Mouse (Mus musculus) hindbrain, embryonic 13.5 days (tissue): ENCODE results near the gene Ppard. TPM values are rescaled to one million over a fixed set of nuclear protein-coding genes. Genes with fewer than 3 reads are reported as not detected.
"Not testable (repeated sequence)": the region's sequence is repeated elsewhere in the genome, so short reads cannot be mapped to it uniquely, and the experiment has no call there.

Experiments used
- ATAC-seq: fragments of 200-750 bp; cut with Nextera tagmentation; 2 replicates; pipeline ENCODE4 v1.8.0; 2017; ENCODE audit warnings: moderate TSS enrichment; ENCODE audit not compliant: low FRiP score
- H3K27ac ChIP-seq: fragments of 300-500 bp; sonication (generic); 2 replicates; pipeline ENCODE4 v1.5.1; 2015; ENCODE audit warnings: inconsistent platforms, mild to moderate bottlenecking, moderate library complexity
- H3K27me3 ChIP-seq: fragments of 300-500 bp; sonication (generic); 2 replicates; pipeline ENCODE4 v1.6.1; 2015; ENCODE audit warnings: mild to moderate bottlenecking, inconsistent platforms
- H3K36me3 ChIP-seq: fragments of 300-500 bp; sonication (generic); 2 replicates; pipeline ENCODE4 v1.6.1; 2015; ENCODE audit warnings: mild to moderate bottlenecking, inconsistent platforms
- H3K4me1 ChIP-seq: fragments of 300-500 bp; sonication (generic); replicated peaks from 2 replicates; pipeline ENCODE4 v1.6.1; 2015; ENCODE audit warnings: inconsistent platforms
- H3K4me2 ChIP-seq: fragments of 300-500 bp; sonication (generic); 2 replicates; pipeline ENCODE4 v1.6.1; 2015; ENCODE audit warnings: inconsistent platforms, mild to moderate bottlenecking, moderate library complexity
- H3K4me3 ChIP-seq: fragments of 300-500 bp; sonication (generic); 2 replicates; pipeline ENCODE4 v1.5.1; 2015; ENCODE audit warnings: mild to moderate bottlenecking, inconsistent platforms
- H3K9ac ChIP-seq: fragments of 300-500 bp; sonication (generic); 2 replicates; pipeline ENCODE4 v1.6.1; 2015; ENCODE audit warnings: mild to moderate bottlenecking, inconsistent platforms
- H3K9me3 ChIP-seq: fragments of 300-500 bp; sonication (generic); 2 replicates; pipeline ENCODE4 v1.6.1; 2016; ENCODE audit warnings: inconsistent platforms
- WGBS: fragments of 180-500 bp; shearing (Covaris S2); methylation state at CpG from one replicate; pipeline ENCODE4 v1.1.7; 2015; 5-methylcytosine and 5-hydroxymethylcytosine counted together
- polyA plus RNA-seq: library from polyadenylated mRNA; unstranded; fragments of >200 nt; fragmentation: Nextera tagmentation; extraction: Ambion mirVana; gene quantifications from 2 replicates; pipeline ENCODE4 v1.2.1, GENCODE M21; 2015

Gene Ppard
- polyA plus RNA-seq, 1 experiment from 2014 or later, result 2.1 TPM

DNA sequence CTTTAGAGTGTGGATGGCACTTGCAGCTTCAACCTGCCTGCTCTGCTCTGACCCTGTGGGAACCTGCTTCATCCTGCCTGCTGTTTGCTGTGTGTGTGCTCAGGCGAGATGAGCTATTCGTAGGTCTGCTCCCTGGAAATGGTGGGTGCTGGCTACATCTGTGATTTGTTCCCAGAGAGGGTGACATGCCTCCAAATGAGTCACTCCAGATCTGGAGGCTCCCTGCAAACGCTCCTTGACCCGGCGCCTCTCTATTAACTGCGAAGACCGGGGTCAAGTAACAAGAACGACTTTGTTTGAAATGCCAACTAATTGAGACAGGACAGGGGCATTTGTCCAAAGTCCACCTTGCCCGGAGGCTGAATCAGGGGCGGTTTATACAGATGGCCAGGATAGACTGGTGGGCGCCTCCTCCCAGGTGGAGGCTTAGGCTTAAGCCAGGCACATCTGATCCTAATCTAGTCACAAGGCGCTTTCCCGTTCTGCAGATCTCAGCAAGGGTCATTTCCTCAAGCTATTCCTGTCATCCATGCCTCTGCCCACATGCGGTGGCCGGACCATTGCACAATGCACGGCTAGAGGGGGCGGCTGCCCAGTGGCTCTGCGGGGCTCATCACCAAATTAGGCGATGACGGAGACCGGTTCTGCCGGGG lies 95.3 kb downstream of the Ppard start:
- H3K4me3 ChIP-seq, result peak overlapping the region; percentile 90
- H3K9me3 ChIP-seq, result no peaks in the 10 kb centered on the region
- 15% methylated on average over 22 of the region's 22 CpGs for whole genome bisulfite sequencing
- no peaks in the 10 kb centered on the region for H3K27me3 ChIP-seq
- ATAC-seq, result peak; percentile 61
- peak overlapping the region; percentile 79 for H3K9ac ChIP-seq
- peaks cover 50% of the 10 kb centered on the region for H3K36me3 ChIP-seq
- peaks cover 30% of the 10 kb centered on the region for H3K4me1 ChIP-seq
- peak overlapping the region; percentile 97 for H3K4me2 ChIP-seq
- peak overlapping the region; percentile 96 for H3K27ac ChIP-seq

DNA sequence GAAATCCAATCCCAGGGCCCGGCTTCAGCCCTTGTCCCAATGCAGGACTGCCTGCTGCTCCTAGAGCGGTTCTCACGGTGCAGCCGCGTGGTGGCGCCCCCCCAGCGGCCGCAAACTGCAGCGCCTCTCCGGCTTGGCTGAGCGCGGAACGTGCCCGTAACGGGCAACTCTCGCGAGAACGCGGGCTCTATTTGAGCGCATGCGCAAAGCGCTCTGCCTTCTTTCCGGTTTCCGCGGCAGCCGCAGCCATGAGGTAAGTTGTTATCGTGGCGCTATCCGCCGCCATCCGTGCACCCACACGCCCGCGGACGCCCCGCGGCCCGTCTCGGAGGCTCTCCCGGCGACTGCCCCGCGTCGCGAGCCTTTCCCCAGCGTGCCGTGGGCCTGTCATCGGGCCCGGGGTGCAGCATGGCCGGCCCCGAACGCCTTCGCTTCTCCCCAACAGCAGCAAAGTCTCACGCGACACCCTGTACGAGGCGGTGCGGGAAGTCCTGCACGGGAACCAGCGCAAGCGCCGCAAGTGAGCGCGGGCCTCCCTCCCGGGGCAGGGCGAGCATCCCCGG lies 95.9 kb downstream of the Ppard start, which contains the start of gene Rpl10a:
TSS of gene Rpl10a (plus strand) at position 106 of the 563 bp plus-strand sequence.
- Histone ChIP-seq H3K27me3 (no peaks in the 10 kb centered on the region), H3K4me3 (peak within 1 kb of the TSS; percentile 90), H3K4me1 (peaks cover 35% of the 10 kb centered on the region), H3K36me3 (peaks cover 52% of the 10 kb centered on the region), H3K9me3 (no peaks in the 10 kb centered on the region), H3K27ac (peak within 1 kb of the TSS; percentile 96), H3K4me2 (peak within 1 kb of the TSS; percentile 97), H3K9ac (peak within 1 kb of the TSS; percentile 100)
- ATAC-seq, result peak; percentile 90
- under 1% methylated on average over 63 of the region's 67 CpGs for WGBS

DNA sequence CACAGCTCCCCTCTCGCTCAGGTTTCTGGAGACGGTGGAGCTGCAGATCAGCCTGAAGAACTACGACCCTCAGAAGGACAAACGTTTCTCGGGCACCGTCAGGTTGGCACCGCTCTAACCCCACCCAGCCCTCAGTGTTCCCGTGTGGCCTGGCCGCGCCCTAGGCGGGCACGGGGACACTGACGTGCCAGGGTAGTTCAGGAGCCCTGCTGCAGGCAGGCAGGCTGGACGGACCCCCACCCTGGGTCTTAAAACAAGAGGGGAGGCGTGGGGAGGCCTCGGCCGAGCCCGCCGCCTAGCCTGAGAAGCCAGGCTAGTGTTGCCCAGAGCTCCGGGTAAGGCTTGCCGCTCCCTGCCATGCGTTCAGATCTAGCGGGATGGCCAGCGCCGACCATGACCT lies 96.4 kb downstream of the Ppard start:
- Histone ChIP-seq H3K4me3 (peak overlapping the region; percentile 90), H3K4me2 (peak overlapping the region; percentile 97), H3K9me3 (no peaks in the 10 kb centered on the region), H3K27ac (peak overlapping the region; percentile 96), H3K27me3 (no peaks in the 10 kb centered on the region), H3K36me3 (peaks cover 49% of the 10 kb centered on the region), H3K4me1 (peaks cover 36% of the 10 kb centered on the region), H3K9ac (peak overlapping the region; percentile 100)
- peak; percentile 47; the same call in 1 of the 2 replicates for ATAC-seq
- under 1% methylated on average over 24 of the region's 25 CpGs for WGBS

DNA sequence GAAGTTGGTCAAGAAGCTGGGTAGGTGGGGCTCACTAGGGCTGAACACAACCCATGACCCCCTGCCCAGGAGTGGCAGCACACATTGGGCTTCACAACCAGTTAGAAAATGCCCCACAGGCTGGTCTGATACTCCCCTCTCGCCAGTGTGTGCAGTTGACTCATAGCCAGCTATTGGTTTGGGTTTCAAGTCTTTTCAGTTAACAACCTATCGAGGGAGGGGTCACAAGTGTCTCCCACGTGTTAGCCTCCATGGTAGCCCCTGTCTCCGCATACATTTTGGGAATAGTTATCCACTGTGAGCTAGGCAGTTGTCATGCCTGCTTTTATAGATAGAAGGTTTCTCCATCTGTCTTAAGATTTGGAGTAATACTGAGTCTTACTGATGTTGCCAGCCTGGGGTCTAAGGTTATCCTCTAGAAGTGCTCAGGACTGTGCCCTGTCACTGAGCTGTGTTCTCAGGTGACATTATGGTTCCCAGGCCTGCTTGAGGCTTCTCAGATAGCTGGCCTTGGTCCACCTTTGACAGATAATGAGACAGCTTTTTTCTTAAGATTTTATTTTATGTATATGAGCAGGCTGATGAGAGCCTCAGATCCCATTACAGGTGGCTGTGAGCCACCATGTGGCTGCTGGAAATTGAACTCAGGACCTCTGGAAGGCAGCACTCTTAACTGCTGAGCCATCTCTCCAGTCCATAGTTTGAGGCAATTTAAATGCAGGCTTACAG lies 97.2 kb downstream of the Ppard start:
- Histone ChIP-seq H3K36me3 (peaks cover 42% of the 10 kb centered on the region), H3K4me3 (peak overlapping the region; percentile 90), H3K9ac (peak overlapping the region; percentile 100), H3K27ac (no peak overlapping the region), H3K27me3 (no peaks in the 10 kb centered on the region), H3K4me1 (peaks cover 36% of the 10 kb centered on the region), H3K9me3 (no peaks in the 10 kb centered on the region), H3K4me2 (peak overlapping the region; percentile 97)
- 7% methylated on average over 4 of the region's 4 CpGs for WGBS
- ATAC-seq, result no peak

DNA sequence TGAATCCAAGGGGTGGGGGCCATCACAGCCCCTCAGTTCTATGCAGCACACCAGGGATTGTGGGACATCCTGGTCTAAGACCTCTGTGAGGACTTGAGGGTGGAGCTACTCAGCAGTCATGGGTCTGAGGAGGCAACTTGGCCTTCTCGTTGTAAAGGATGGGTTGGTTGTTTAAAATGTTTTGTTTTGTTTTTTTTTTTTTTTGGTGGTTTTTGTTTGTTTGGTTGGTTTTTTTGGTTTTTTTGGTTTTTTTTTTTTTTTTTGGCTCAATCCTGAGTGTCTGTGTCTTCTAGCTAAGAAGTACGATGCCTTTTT lies 97.7 kb downstream of the Ppard start:
- H3K9ac ChIP-seq, result peak overlapping the region; percentile 100
- peaks cover 36% of the 10 kb centered on the region for H3K4me1 ChIP-seq
- no peak for ATAC-seq
- no peaks in the 10 kb centered on the region for H3K9me3 ChIP-seq
- peak overlapping the region; percentile 90 for H3K4me3 ChIP-seq
- H3K27ac ChIP-seq, result no peak overlapping the region
- peaks cover 38% of the 10 kb centered on the region for H3K36me3 ChIP-seq
- H3K27me3 ChIP-seq, result no peaks in the 10 kb centered on the region
- WGBS, result 61% methylated on average over 2 of the region's 2 CpGs
- peak overlapping the region; percentile 97 for H3K4me2 ChIP-seq

DNA sequence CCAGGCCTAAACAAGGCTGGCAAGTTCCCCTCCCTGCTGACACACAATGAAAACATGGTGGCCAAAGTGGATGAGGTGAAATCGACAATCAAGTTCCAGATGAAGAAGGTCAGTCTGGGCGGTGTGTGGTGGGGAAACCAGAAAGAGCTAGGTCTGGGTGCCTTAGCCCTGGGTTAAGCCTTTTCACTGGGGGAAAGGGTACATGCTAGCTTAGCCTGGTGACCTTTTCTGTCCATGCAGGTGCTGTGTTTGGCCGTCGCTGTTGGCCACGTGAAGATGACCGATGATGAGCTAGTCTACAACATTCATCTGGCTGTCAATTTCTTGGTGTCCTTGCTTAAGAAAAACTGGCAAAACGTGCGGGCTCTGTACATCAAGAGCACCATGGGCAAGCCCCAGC lies 98.1 kb downstream of the Ppard start:
- Histone ChIP-seq H3K36me3 (peaks cover 36% of the 10 kb centered on the region), H3K4me1 (peaks cover 36% of the 10 kb centered on the region)
- not testable (repeated sequence) for H3K27ac ChIP-seq, H3K4me2 ChIP-seq, H3K9ac ChIP-seq, H3K27me3 ChIP-seq, H3K9me3 ChIP-seq, H3K4me3 ChIP-seq, ATAC-seq
- 75% methylated on average over 8 of the region's 8 CpGs for WGBS

DNA sequence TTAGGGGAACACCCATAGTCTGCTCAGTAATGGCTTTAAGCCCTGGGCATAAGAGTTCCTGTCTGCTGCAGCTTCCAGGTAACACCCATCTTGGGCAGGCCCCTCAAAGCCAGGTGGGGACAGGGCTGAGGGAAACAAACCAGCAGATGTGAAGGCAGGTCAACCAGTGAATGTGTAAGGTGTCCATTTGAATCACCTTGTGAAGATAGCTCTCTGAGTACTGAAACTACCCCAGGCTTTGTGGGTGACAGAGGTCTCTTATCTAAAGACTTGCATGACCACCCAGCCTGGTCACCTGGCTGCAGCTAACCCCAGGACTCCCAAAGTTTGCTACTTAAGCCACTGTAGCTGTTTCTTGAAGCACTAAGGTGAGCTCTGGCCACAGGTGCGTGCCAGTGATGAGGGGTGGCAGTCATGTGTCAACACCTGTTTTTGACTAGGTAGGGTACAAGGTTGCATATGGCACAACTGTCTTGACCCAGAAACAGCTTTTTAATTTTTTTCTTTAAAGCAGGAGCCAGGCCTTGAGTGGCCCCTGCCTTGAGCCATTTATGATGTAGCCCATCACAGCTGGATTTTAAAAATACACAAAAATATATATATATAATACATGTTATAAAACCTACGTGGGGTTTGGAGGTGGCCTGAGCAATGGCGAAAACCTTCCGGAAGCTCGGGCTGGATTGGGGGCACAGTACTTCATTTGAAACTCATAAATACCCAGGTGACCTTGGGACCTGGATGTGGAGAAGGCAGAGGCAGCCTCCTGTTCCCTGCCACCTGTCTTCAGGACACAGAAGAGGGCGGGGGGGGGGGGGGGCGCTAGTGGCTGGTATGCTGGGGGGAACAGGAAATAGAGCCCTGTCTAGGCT lies 99.0 kb downstream of the Ppard start:
- Histone ChIP-seq H3K4me3 (no peak overlapping the region), H3K27ac (no peak overlapping the region), H3K4me2 (no peak overlapping the region), H3K36me3 (peaks cover 31% of the 10 kb centered on the region), H3K9ac (no peak overlapping the region), H3K27me3 (no peaks in the 10 kb centered on the region), H3K4me1 (peaks cover 36% of the 10 kb centered on the region), H3K9me3 (no peaks in the 10 kb centered on the region)
- 42% methylated on average over 6 of the region's 7 CpGs for WGBS
- no peak for ATAC-seq

DNA sequence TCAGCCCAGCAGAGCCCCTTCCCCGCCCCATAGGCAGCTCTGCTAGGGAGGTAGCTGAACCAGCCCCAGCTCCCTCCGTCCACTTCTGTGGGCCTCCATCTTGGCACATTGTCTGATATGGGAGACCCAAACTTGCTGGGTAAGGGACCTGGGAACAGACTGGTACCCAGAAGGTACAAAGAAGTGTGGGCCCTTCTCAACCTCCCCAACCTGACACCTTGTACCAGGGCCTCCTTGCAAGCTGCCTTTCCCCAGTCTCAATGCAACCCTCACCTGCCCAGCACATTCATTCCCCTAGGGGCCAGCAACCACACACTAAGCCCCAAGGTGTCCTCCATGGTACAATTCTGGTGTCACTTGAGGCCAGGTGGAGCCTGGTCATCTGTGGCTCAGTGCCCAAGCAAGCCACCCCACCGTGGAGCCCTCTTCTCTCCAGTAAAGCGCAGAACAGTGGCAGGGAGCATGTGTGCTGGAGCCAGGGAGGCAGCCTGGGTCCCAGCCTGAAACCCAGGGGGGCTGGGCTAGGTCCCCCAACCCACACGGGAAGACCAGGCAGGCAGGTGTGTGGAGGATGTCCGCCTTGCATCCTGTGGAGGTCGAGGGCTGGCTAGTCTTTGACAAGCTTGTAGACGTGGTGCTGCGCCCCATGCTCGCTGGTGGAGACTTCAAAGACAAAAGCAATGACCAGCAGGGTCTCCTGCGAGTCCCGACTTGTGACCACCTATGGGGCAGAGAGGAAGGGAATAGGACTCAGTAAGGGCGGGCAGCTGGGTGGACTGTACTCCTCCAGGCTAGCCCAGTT lies 99.8 kb downstream of the Ppard start:
- Histone ChIP-seq H3K9me3 (no peaks in the 10 kb centered on the region), H3K36me3 (peaks cover 31% of the 10 kb centered on the region), H3K27me3 (no peaks in the 10 kb centered on the region), H3K4me2 (no peak overlapping the region), H3K9ac (peak overlapping the region; percentile 13; the same call in 1 of the 2 replicates), H3K4me1 (peaks cover 36% of the 10 kb centered on the region), H3K4me3 (no peak overlapping the region), H3K27ac (no peak overlapping the region)
- no peak for ATAC-seq
- 43% methylated on average over 12 of the region's 13 CpGs for whole genome bisulfite sequencing

DNA sequence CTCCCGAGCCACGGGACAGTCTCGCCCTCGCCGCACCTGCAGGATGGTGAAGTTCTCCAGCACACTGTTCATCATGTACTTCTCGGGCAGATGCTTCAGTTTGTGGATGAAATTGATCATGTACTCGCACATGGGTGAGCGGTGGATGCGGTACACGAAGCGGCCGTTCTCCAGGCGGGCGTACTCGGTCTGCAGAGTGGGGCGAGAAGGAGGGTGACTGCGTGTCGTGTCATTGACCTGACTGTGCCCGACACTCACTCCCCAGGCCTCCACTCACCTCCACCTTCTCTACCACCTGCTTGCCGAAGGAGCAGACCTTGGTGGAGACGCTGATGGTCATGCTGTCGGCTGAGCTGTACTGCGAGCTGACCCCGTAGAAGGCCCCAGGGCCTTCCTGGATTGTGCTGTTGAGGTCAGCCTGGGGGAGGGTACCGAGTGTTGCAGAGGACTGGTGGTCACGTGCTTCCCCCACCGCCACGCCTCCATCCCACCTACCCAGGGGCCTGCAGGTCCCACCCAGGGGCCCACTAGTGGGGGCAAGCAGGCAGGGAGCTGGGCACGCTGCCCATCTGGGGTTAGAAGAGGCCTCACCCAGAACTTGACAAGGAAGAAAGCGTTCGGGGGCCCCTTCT lies 100.5 kb downstream of the Ppard start:
- Histone ChIP-seq H3K27ac (no peak overlapping the region), H3K36me3 (peaks cover 31% of the 10 kb centered on the region), H3K4me2 (0 out of 2 replicates have a peak overlapping the region, but pooled peaks have one; percentile 0), H3K9me3 (no peaks in the 10 kb centered on the region), H3K27me3 (no peaks in the 10 kb centered on the region), H3K4me1 (peaks cover 30% of the 10 kb centered on the region), H3K4me3 (no peak overlapping the region), H3K9ac (peak overlapping the region; percentile 13)
- no peak for ATAC-seq
- WGBS, result 67% methylated on average over 31 of the region's 31 CpGs

DNA sequence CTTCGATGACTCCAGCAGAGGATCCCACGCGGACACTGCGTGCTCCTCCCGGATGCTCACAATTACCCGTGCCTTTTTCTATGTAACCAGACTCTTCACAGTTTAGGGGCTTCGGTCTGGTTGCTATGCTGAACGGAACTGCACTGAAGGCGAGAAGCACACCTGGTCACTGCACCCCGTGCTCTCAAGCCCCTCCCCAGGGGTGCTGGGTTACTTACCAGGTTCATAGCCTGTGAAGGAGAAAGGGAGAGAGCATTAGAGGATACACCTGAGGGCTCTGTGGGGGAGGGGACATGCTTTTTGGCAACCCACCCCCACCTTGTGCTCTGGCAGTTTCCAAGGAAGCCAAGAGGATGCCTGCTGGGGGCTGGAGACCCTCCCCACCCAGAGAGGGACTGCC lies 102.8 kb downstream of the Ppard start:
- 73% methylated on average over 10 of the region's 10 CpGs for WGBS

DNA sequence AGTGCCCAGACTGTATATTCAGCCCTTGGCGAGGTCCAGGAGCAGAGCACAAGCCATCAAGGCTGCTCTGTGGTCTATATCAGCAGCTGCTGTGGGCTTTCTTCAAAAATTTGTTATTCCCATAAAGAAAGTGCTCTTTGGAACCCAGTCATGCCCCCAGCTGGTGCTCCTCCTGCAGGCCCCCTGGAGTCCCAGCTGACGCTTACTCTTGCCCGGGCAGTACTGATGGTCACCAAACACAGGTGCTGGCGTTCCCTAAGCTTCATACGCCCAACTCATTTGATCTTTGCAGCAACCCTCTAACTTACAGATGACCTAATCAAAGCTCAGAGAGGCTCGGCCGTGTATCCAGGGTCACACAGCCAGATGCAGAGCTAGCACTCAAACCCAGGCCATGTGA lies 105.0 kb downstream of the Ppard start:
- Histone ChIP-seq H3K9me3 (no peaks in the 10 kb centered on the region), H3K9ac (no peak overlapping the region), H3K27ac (no peak overlapping the region), H3K4me1 (peaks cover 21% of the 10 kb centered on the region), H3K4me3 (no peak overlapping the region), H3K36me3 (0 out of 2 replicates have a peak, but pooled peaks cover 5% of the 10 kb centered on the region), H3K4me2 (no peak overlapping the region), H3K27me3 (0 out of 2 replicates have a peak, but pooled peaks cover 3% of the 10 kb centered on the region)
- 92% methylated on average over 7 of the region's 7 CpGs for WGBS
- no peak for ATAC-seq

More for the DNA sequence above, 102.8 kb downstream of the Ppard start:
- no peak for ATAC-seq
- Histone ChIP-seq H3K4me3 (no peak overlapping the region), H3K4me1 (peaks cover 14% of the 10 kb centered on the region), H3K9ac (0 out of 2 replicates have a peak overlapping the region, but pooled peaks have one; percentile 19), H3K9me3 (no peaks in the 10 kb centered on the region), H3K27ac (no peak overlapping the region), H3K27me3 (no peaks in the 10 kb centered on the region), H3K36me3 (peaks cover 25% of the 10 kb centered on the region), H3K4me2 (no peak overlapping the region)
